Mouse (Mus musculus): ENCODE measurements around the gene Jarid2.

DNA sequence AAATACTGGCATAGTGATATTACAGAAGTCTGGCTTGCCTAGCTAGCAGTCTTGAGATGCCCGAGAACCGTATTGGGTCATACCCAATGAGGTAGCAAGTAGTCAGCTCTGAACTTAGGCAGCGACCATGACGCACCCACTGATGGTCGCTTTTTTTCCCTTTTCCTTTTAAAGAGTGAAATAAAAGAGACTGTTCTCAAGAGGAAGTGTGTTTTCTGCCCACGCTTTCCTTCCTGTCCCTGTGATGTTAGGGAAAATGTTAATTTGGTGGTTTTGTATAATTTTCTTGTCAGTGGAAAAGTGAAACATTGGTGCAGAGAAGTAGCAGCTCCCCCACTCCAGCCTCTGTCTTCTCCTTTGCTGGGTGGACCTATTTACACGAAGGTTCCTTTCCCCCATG is 70.8 kb downstream of the Jarid2 start:
- TF ChIP-seq CTCF (IDR thresholded peaks at IDR 0.05; ENCODE audit: control insufficient read depth, insufficient read depth, insufficient replicate concordance, low read depth, low read length) (no peak), POLR2A (IDR thresholded peaks at IDR 0.05; ENCODE audit: control insufficient read depth, low read depth, low read length) (no peak)

All from testis, adult 2 months (tissue).